Mouse (Mus musculus): ENCODE data around the gene Isx. TPM values are rescaled to one million over a fixed set of nuclear protein-coding genes. Genes with fewer than 3 reads are reported as not detected.

Gene Isx
- polyA plus RNA-seq, 1 experiment from 2014 or later, result 0.19 TPM

- Histone ChIP-seq H3K9me3 (no peaks in the 10 kb centered on the region), H3K27ac (no peak overlapping the region), H3K27me3 (no peaks in the 10 kb centered on the region), H3K36me3 (no peaks in the 10 kb centered on the region), H3K4me3 (no peak overlapping the region), H3K4me1 (no peaks in the 10 kb centered on the region), H3K9ac (no peak overlapping the region), H3K4me2 (no peak overlapping the region)
- WGBS, result 78% methylated on average over 2 of the region's 2 CpGs
- ATAC-seq (ENCODE audit: insufficient number of reproducible peaks, low FRiP score, low TSS enrichment, low read depth), result no peak
These were observed 10.4 kb upstream of the Isx start for GRCm38 (mm10) chr8:74862598-74862997.

- H3K4me1 ChIP-seq, result no peaks in the 10 kb centered on the region
- H3K27me3 ChIP-seq, result no peaks in the 10 kb centered on the region
- no peak overlapping the region for H3K4me3 ChIP-seq
- 74% methylated on average over 4 of the region's 4 CpGs for WGBS
- no peaks in the 10 kb centered on the region for H3K36me3 ChIP-seq
- no peak overlapping the region for H3K4me2 ChIP-seq
- no peak for ATAC-seq (ENCODE audit: insufficient number of reproducible peaks, low FRiP score, low TSS enrichment, low read depth)
- H3K27ac ChIP-seq, result no peak overlapping the region
- H3K9me3 ChIP-seq, result no peaks in the 10 kb centered on the region
- H3K9ac ChIP-seq, result no peak overlapping the region
These were observed 2.5 kb upstream of the Isx start for GRCm38 (mm10) chr8:74870346-74870949.

- no peak overlapping the region for H3K9ac ChIP-seq
- ATAC-seq (ENCODE audit: insufficient number of reproducible peaks, low FRiP score, low TSS enrichment, low read depth), result no peak
- peak overlapping the region; percentile 19 for H3K4me2 ChIP-seq
- H3K27me3 ChIP-seq, result no peaks in the 10 kb centered on the region
- H3K4me1 ChIP-seq, result no peaks in the 10 kb centered on the region
- no peak overlapping the region for H3K4me3 ChIP-seq
- WGBS, result 25% methylated on average over 4 of the region's 4 CpGs
- no peaks in the 10 kb centered on the region for H3K36me3 ChIP-seq
- H3K27ac ChIP-seq, result no peak overlapping the region
- no peaks in the 10 kb centered on the region for H3K9me3 ChIP-seq
These were observed 1.3 kb upstream of the Isx start for GRCm38 (mm10) chr8:74871686-74872085.

- Histone ChIP-seq H3K36me3 (no peaks in the 10 kb centered on the region), H3K9me3 (no peaks in the 10 kb centered on the region), H3K9ac (no peak overlapping the region), H3K4me3 (no peak overlapping the region), H3K27me3 (no peaks in the 10 kb centered on the region), H3K27ac (no peak overlapping the region), H3K4me2 (peak overlapping the region; percentile 19), H3K4me1 (no peaks in the 10 kb centered on the region)
- no peak for ATAC-seq (ENCODE audit: insufficient number of reproducible peaks, low FRiP score, low TSS enrichment, low read depth)
- 67% methylated on average over 7 of the region's 7 CpGs for WGBS
These were observed 686 bp upstream of the Isx start for GRCm38 (mm10) chr8:74872151-74872823.

- no peak overlapping the region for H3K4me3 ChIP-seq
- H3K4me2 ChIP-seq, result no peak overlapping the region
- no peak overlapping the region for H3K9ac ChIP-seq
- WGBS, result 57% methylated on average over 2 of the region's 2 CpGs
- no peaks in the 10 kb centered on the region for H3K36me3 ChIP-seq
- no peak for ATAC-seq (ENCODE audit: insufficient number of reproducible peaks, low FRiP score, low TSS enrichment, low read depth)
- no peak overlapping the region for H3K27ac ChIP-seq
- no peaks in the 10 kb centered on the region for H3K4me1 ChIP-seq
- no peaks in the 10 kb centered on the region for H3K9me3 ChIP-seq
- no peaks in the 10 kb centered on the region for H3K27me3 ChIP-seq
These were observed 1.6 kb downstream of the Isx start for GRCm38 (mm10) chr8:74874565-74874964.

GRCm38 (mm10) chr8:74878637-74879036, 5.7 kb downstream of the Isx start:
- Histone ChIP-seq H3K27ac (no peak overlapping the region), H3K4me3 (no peak overlapping the region), H3K4me1 (no peaks in the 10 kb centered on the region), H3K9ac (no peak overlapping the region), H3K9me3 (no peaks in the 10 kb centered on the region), H3K27me3 (no peaks in the 10 kb centered on the region), H3K36me3 (no peaks in the 10 kb centered on the region), H3K4me2 (no peak overlapping the region)
- ATAC-seq (ENCODE audit: insufficient number of reproducible peaks, low FRiP score, low TSS enrichment, low read depth), result no peak
- WGBS, result 74% methylated on average over 3 of the region's 3 CpGs

GRCm38 (mm10) chr8:74888763-74889162, 15.8 kb downstream of the Isx start:
- WGBS, result 94% methylated on average over 1 of the region's 1 CpGs
- no peak overlapping the region for H3K27ac ChIP-seq
- no peaks in the 10 kb centered on the region for H3K9me3 ChIP-seq
- no peaks in the 10 kb centered on the region for H3K27me3 ChIP-seq
- no peak overlapping the region for H3K4me2 ChIP-seq
- ATAC-seq (ENCODE audit: insufficient number of reproducible peaks, low FRiP score, low TSS enrichment, low read depth), result no peak
- no peaks in the 10 kb centered on the region for H3K36me3 ChIP-seq
- no peaks in the 10 kb centered on the region for H3K4me1 ChIP-seq
- no peak overlapping the region for H3K9ac ChIP-seq
- no peak overlapping the region for H3K4me3 ChIP-seq

GRCm38 (mm10) chr8:74891030-74891429, 18.1 kb downstream of the Isx start:
- H3K27me3 ChIP-seq, result no peaks in the 10 kb centered on the region
- H3K4me1 ChIP-seq, result no peaks in the 10 kb centered on the region
- 52% methylated on average over 5 of the region's 5 CpGs for WGBS
- no peak for ATAC-seq (ENCODE audit: insufficient number of reproducible peaks, low FRiP score, low TSS enrichment, low read depth)
- no peak overlapping the region for H3K4me2 ChIP-seq
- H3K27ac ChIP-seq, result no peak overlapping the region
- H3K9me3 ChIP-seq, result no peaks in the 10 kb centered on the region
- H3K4me3 ChIP-seq, result no peak overlapping the region
- H3K36me3 ChIP-seq, result no peaks in the 10 kb centered on the region
- H3K9ac ChIP-seq, result no peak overlapping the region

- ATAC-seq (ENCODE audit: insufficient number of reproducible peaks, low FRiP score, low TSS enrichment, low read depth), result no peak
- WGBS, result 74% methylated on average over 1 of the region's 1 CpGs
- Histone ChIP-seq H3K4me3 (no peak overlapping the region), H3K4me1 (no peaks in the 10 kb centered on the region), H3K4me2 (no peak overlapping the region), H3K27ac (no peak overlapping the region), H3K36me3 (no peaks in the 10 kb centered on the region), H3K9ac (no peak overlapping the region), H3K27me3 (no peaks in the 10 kb centered on the region), H3K9me3 (no peaks in the 10 kb centered on the region)
These were observed 23.3 kb downstream of the Isx start for GRCm38 (mm10) chr8:74896302-74896701.

- H3K4me3 ChIP-seq, result no peak overlapping the region
- ATAC-seq (ENCODE audit: insufficient number of reproducible peaks, low FRiP score, low TSS enrichment, low read depth), result no peak
- H3K4me1 ChIP-seq, result no peaks in the 10 kb centered on the region
- H3K27me3 ChIP-seq, result no peaks in the 10 kb centered on the region
- no peak overlapping the region for H3K4me2 ChIP-seq
- H3K9ac ChIP-seq, result no peak overlapping the region
- H3K36me3 ChIP-seq, result no peaks in the 10 kb centered on the region
- 17% methylated on average over 2 of the region's 2 CpGs for WGBS
- no peak overlapping the region for H3K27ac ChIP-seq
- H3K9me3 ChIP-seq, result no peaks in the 10 kb centered on the region
These were observed 24.3 kb downstream of the Isx start for GRCm38 (mm10) chr8:74897315-74897714.

GRCm38 (mm10) chr8:74899796-74900195, 26.8 kb downstream of the Isx start:
- H3K27me3 ChIP-seq, result no peaks in the 10 kb centered on the region
- ATAC-seq (ENCODE audit: insufficient number of reproducible peaks, low FRiP score, low TSS enrichment, low read depth), result no peak
- H3K9ac ChIP-seq, result no peak overlapping the region
- 53% methylated on average over 3 of the region's 3 CpGs for WGBS
- H3K4me3 ChIP-seq, result no peak overlapping the region
- no peaks in the 10 kb centered on the region for H3K9me3 ChIP-seq
- H3K4me1 ChIP-seq, result no peaks in the 10 kb centered on the region
- no peaks in the 10 kb centered on the region for H3K36me3 ChIP-seq
- H3K27ac ChIP-seq, result no peak overlapping the region
- no peak overlapping the region for H3K4me2 ChIP-seq

GRCm38 (mm10) chr8:74901765-74902164, 28.8 kb downstream of the Isx start:
- no peak for ATAC-seq (ENCODE audit: insufficient number of reproducible peaks, low FRiP score, low TSS enrichment, low read depth)
- H3K4me1 ChIP-seq, result no peaks in the 10 kb centered on the region
- H3K27ac ChIP-seq, result no peak overlapping the region
- H3K9me3 ChIP-seq, result no peaks in the 10 kb centered on the region
- no peaks in the 10 kb centered on the region for H3K36me3 ChIP-seq
- no peaks in the 10 kb centered on the region for H3K27me3 ChIP-seq
- WGBS, result 55% methylated on average over 1 of the region's 1 CpGs
- no peak overlapping the region for H3K4me3 ChIP-seq
- no peak overlapping the region for H3K4me2 ChIP-seq
- H3K9ac ChIP-seq, result no peak overlapping the region
